Mouse (Mus musculus): ENCODE data around the gene Olfr645.

The Olfr645 gene

DNA sequence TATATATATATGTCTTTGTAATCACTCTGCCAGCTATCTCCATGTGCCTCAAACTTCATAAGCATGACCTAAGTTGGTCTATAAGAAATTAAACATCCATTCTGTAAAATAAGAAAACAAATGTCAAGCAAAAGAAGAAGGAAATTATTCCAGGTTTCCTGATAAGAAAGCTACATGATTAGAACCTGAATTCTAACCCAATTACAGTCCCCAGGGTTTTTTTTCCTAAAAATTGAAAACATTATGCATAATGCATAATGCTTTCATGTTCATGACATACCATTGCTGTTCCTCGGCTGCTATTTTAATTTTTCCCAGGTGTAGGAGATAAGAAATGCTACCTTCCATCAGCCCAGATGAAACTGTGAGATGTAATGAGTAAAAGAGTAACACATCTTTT lies at the start of gene Olfr645:
TSS of gene Olfr645 (minus strand) at position 101 of the 400 bp plus-strand sequence.
- no peak for DNase-seq (ENCODE audit: low spot score)

DNA sequence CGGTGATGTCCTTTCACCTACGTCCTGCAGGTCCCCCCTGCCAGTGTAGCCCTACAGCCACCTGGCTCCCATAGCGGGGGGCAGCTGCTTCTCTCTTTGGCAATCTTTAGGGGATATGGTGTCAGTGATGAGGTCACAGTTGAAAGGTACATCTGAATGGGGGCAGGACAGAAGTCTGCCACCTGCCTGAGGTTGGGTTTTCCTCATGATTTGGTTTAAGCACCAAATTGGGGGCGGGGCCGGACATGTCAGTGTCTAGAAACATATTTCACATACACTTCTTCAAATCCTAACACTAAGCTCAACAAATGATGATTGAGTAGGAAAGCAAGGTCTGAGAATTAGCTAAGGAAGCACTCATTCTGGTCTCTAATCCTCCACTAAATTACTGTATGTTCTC lies 44.5 kb upstream of the Olfr645 start, which contains the start of gene Ubqln5:
TSS of gene Ubqln5 (minus strand) at position 101 of the 400 bp plus-strand sequence.
- no peak for DNase-seq (ENCODE audit: low spot score)

DNA sequence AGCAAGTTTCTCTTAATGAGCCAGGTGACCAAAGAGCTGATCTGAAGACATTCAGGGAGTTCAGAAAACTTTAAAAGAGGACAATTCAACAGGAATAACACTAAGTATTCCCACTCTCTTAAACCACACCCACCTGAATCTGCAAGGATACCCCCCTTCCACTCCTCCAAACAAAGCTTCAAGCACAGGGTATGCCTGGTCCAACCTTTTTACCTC lies 19.4 kb upstream of the Olfr645 start, which contains the start of gene Olfr646:
TSS of gene Olfr646 (plus strand) at position 117 of the 216 bp plus-strand sequence.
- no peak for DNase-seq (ENCODE audit: low spot score)

DNA sequence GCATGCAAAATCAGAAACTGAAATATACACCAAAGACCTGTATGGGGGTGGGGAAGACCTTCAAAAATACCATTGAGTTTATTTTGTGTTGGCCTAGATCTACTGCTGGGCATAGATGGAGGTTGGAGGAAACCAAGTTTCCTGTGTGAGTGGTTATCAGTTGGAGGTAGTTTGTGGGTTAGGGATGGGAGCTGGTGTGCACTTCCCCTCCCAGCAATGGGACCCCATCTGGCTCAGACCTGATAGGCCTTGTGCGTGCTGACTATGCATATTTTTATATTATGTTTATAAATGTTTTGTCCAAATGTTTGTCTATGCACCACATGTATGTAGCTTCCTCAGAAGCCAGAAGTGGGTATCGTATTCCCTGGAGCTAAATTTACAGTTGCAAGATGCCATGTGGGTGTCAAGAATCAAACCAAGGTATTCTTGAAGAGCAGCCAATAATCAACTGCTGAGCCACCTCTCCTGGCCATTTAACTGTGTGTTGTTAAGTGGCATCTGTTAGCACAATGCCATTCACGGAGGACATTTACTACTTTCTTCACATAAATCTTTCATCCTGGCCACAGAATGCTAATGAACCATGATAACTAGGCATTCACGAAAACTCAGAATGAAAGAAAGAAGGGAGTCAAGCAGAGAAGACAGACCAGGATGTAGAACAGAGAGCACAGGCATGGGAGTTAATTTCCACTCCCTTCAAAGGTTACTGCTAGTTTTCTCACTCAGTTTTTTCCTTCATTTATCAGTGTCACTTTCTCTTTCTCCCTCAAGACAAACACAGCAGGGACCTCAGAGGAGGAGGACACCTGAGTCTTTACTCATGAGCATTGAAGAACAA lies 18.9 kb upstream of the Olfr645 start:
- DNase-seq (ENCODE audit: low spot score): no peak

DNA sequence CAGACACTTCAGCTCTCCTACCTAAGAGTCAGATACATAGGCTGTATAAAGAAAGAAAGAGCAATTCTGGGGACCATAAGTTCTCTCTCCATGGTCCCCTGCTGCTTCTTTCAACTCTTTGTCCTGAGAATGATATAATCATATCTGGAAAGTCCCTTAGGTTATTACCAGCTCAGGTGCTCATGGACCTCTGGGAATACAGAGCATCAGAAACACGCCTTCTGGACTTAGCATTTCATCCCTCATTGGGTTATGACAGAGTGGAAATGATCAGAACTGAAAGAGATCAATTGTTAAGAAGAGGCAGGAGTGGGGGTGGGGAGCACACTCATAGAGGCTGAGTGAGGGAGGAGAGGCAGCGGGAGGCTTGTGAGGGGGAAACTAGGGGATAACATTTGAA lies 13.5 kb downstream of the Olfr645 start, which contains the start of gene Olfr644:
TSS of gene Olfr644 (minus strand) at position 101 of the 400 bp plus-strand sequence.
- peak; percentile 3 for DNase-seq (ENCODE audit: low spot score)

GRCm38 (mm10) chr7:104061345-104061744 lies 23.9 kb downstream of the Olfr645 start, which contains the start of gene 4930516K23Rik:
Gene 4930516K23Rik (minus strand): TSS chr7:104061445.
- no peak for DNase-seq (ENCODE audit: low spot score)

DNA sequence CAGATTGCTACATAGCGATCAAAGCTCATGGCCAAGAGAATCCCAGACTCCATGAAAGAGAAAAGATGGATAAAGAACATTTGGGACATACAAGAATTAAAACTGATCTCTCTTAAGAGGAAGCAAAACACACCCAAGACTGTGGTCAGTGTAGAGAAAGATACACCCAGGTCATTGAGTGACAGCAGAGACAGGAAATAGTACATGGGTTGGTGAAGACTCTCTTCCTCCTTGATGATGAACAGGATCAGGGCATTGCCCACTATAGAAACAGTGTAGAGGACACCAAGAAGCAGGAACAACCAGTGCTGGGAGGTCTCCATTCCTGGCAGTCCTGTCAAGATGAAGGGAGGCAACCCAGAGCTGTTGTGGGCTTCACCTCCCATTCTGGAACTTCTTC lies 26.1 kb downstream of the Olfr645 start:
- DNase-seq (ENCODE audit: low spot score): no peak

- DNase-seq (ENCODE audit: low spot score): no peak
Observed at GRCm38 (mm10) chr7:104052566-104052965, 32.7 kb downstream of the Olfr645 start, which contains the start of gene Olfr642. Gene Olfr642 (minus strand): TSS chr7:104052666.

GRCm38 (mm10) chr7:104050745-104051144 lies 34.5 kb downstream of the Olfr645 start:
- DNase-seq (ENCODE audit: low spot score): no peak

- no peak for DNase-seq (ENCODE audit: low spot score)
Observed at GRCm38 (mm10) chr7:104035145-104035544, 50.1 kb downstream of the Olfr645 start, which contains the start of gene Olfr641. Gene Olfr641 (plus strand): TSS chr7:104035445.
